Mouse (Mus musculus): ENCODE measurements at regions not wholly inside any gene's neighbourhood (a gene's known extent, or its start where the extent isn't known, plus 50 kb on each side); places are given as distances from the start of the nearest gene placed in this dataset.

DNA sequence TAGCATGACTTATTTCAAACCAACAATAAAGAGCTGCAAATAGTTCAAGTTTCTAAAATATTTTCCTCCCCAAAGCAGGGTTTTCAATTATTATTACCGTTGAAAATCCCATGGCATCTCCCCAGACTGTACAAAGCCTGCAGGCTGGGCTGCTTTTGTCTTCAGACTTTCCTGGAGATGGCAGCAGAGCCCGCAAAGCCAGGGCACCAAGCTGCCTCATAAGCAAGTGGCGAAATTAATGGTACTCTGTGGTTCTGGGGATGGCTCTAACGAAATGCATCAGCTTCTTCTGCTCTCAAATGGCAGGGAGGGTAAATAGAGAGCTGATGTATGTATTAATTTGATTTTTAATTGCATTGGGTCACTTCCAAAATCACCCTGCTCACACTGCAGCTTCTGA lies 197.4 kb downstream of the D3Ertd751e start:
- TF ChIP-seq CTCF (IDR thresholded peaks at IDR 0.05; ENCODE audit: insufficient read depth, low read length) (no peak), POLR2A (IDR thresholded peaks at IDR 0.05; ENCODE audit: borderline replicate concordance, extremely low read depth, low read depth, low read length) (no peak)

All from lung, adult 2 months (tissue).